Mouse (Mus musculus): ENCODE data around the gene 1810043G02Rik.
A peak's percentile ranks its signal among the peaks of the same experiment; 100 is the strongest.
"Not testable (repeated sequence)": the region's sequence is repeated elsewhere in the genome, so short reads cannot be mapped to it uniquely, and the experiment has no call there.

1810043G02Rik gene

GRCm38 (mm10) chr10:78005791-78006438 is 27.6 kb downstream of the 1810043G02Rik start:
- DNase-seq = peak; percentile 37

GRCm38 (mm10) chr10:78007203-78007602 is 28.9 kb downstream of the 1810043G02Rik start:
- no peak for DNase-seq

GRCm38 (mm10) chr10:78008169-78008568 is 29.8 kb downstream of the 1810043G02Rik start:
- DNase-seq = no peak

- peak; percentile 97 for DNase-seq
Measured at GRCm38 (mm10) chr10:78009184-78009944, 31.0 kb downstream of the 1810043G02Rik start.

GRCm38 (mm10) chr10:78009945-78010293 is 31.6 kb downstream of the 1810043G02Rik start, which contains the start of gene Pfkl:
Pfkl (minus strand) TSS chr10:78010083.
- DNase-seq = no peak

- no peak for DNase-seq
Measured at GRCm38 (mm10) chr10:78010335-78010734, 32.0 kb downstream of the 1810043G02Rik start.

GRCm38 (mm10) chr10:78011116-78011515 is 32.8 kb downstream of the 1810043G02Rik start:
- DNase-seq = not testable (repeated sequence)

GRCm38 (mm10) chr10:78012661-78013495 is 34.6 kb downstream of the 1810043G02Rik start:
- no peak for DNase-seq

DNA sequence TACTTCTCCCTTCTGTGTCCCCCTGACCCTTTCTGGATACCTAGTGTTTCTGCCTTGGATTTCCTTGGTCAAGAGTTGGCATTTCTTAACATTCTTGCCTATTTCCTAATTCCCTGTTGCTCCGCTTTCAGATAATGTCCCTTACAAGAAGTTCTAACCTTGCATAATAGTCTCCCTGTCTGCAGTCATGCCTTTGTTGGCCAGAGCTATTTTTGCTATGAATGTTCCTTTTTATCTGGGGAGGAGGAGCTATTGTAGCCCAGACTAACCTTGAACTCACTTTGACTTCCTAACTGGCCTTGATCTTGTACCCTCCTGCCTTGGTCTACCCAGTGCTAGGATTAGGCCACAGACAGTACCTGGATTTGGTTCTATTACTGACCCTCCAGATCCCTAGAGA is 37.2 kb downstream of the 1810043G02Rik start:
- DNase-seq = no peak

DNA sequence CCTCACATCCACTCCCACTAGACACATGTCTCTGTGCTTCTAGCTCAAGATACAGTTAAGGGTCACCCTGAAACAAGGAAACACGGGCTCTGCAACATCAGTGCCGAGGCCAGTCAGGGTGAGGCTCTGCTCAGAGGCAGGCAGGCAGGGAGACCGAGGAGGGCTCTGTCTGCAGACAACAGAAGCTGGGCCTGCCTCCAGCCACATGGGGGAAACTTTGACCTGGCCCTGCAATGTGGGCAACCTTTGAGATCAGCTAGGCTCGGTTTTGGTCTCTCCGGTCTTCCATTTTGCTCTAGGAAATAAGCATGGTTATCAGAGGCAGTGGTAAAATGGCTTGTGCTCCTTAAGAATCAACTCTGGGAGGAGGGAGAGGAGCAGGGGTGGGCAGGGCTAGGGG is 38.0 kb downstream of the 1810043G02Rik start:
- peak; percentile 60 for DNase-seq

DNA sequence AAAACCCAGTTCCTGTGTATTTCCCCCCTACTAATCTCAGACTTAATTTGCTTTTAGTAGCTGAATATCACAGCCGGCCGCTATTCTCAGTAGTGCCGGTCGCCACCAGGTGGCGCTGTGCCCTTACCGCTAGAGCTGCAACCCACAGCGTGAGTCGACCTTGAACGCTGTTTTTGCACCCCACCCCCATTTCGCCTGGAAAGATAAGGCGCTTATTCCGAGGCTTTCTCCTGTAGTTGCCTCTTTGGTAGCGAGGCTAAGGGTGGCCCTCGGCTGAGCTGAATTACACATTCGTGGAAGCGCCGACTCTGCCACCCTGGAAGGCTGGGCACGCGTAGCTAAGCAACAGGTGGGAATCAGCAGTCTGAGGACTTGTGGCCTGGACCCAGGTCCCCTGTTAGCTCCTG is 40.5 kb downstream of the 1810043G02Rik start:
- DNase-seq = peak; percentile 78

DNA sequence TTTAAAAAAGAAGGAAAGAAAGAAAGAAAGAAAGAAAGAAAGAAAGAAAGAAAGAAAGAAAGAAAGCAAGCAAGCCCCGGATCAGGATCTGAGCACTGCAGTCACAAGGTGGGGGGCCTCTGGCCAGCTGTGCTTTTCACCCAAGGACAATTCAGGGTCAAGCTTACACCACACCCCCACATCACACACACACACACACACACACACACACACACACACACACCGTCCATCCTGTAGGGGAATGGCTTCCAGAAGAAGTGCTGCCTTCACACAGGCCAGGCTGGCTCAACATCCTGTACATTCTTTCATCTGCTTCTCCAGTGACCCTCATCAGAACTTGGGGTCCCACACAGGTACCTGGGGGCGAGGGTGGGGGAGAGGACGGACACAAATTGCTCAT is 41.0 kb downstream of the 1810043G02Rik start:
- DNase-seq = no peak

DNA sequence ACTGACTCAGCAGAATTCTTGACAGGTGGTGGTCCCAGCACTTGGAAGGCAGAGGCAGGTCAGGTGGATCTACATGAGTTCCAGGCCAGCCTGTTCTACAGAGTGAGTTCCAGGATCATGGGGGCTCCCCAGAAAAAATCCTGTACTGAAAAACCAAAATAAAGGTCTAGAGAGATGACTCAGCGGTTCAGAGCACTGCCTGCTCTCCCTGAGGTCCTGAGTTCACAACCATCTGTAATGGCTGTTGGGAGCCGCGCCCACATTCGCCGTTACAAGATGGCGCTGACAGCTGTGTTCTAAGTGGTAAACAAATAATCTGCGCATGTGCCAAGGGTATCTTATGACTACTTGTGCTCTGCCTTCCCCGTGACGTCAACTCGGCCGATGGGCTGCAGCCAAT is 41.7 kb downstream of the 1810043G02Rik start:
- not testable (repeated sequence) for DNase-seq

DNA sequence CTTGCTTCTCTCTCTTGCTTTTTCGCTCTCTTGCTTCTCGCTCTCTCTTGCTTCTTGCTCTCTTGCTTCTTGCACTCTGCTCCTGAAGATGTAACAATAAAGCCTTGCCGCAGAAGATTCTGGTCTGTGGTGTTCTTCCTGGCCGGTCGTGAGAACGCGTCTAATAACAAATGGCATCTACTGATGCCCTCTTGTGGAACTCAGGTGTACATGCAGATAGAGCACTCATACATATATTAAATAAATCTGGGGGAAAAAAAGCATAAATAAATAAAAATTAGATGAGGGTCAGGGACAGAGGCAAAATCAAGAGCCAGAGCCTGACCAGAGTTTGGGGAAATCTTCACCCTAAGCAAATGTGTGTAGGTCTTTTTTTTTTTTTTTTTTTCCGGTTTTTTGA is 47.1 kb downstream of the 1810043G02Rik start:
- DNase-seq = not testable (repeated sequence)

DNA sequence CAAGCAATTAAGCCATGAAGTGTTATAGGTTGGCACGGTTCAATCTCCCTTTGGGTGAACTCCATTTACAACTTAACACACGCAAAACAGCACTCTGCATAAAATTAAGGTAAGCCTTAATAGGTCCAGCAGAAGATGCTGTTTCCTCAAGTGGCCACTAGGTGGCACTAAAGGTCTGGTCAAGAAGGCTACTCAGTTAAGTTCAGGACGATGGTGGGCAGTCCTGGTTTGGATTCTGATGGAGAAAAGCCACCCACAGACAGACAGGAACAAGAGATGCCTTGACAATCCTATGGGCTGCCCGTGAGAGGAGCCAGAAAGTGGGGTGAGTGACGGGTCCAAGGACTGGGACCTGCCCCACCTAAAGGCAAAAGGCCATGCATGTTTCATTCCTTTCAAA is 49.8 kb downstream of the 1810043G02Rik start:
- peak; percentile 75 for DNase-seq

DNA sequence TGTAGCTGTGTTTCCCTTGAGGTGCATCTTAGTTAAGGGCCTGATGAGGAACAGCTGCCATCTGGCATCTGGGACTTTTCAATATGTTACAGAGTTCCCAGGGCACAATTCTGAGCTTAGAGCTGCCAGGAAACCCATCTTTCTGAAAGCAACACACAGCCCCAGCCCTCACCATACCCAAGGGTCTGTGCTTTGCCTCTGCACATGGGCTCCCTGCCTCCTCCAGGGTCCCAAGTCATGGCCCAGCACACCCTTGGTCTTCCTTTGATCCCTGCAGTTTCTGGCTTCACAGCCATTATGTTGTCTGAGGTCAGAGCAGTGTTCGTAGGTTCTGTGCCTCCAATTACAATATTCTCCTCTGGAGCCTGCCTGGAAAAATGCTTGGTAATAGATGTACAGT is 50.8 kb downstream of the 1810043G02Rik start:
- DNase-seq = no peak

GRCm38 (mm10) chr10:78031987-78032386 is 53.7 kb downstream of the 1810043G02Rik start:
- no peak for DNase-seq

All from kidney, adult 9 months (tissue).